Mouse (Mus musculus) lung, postnatal 36 days (tissue): ENCODE measurements around the gene Mep1a.
"Not testable (repeated sequence)": the region's sequence is repeated elsewhere in the genome, so short reads cannot be mapped to it uniquely, and the experiment has no call there.

ENCODE experiments used
- DNase-seq: peaks from one replicate; pipeline ENCODE4 v3.0.0; 2022; ENCODE audit warnings: mixed read lengths

Mep1a gene

GRCm38 (mm10) chr17:43502592-43502991, at the start of gene Mep1a:
Mep1a (minus strand) TSS chr17:43502812.
- DNase-seq = no peak

- no peak for DNase-seq
Observed at GRCm38 (mm10) chr17:43551122-43551630, 48.6 kb upstream of the Mep1a start.

GRCm38 (mm10) chr17:43544040-43544439, 41.4 kb upstream of the Mep1a start:
- no peak for DNase-seq

- no peak for DNase-seq
Observed at GRCm38 (mm10) chr17:43543539-43543938, 40.9 kb upstream of the Mep1a start, which contains the start of gene Ankrd66. Ankrd66 (minus strand) TSS chr17:43543639.

- DNase-seq = no peak
Observed at GRCm38 (mm10) chr17:43538767-43539166, 36.2 kb upstream of the Mep1a start.

GRCm38 (mm10) chr17:43536841-43537240, 34.2 kb upstream of the Mep1a start:
- not testable (repeated sequence) for DNase-seq

GRCm38 (mm10) chr17:43534362-43535222, 32.0 kb upstream of the Mep1a start:
- DNase-seq = peak; percentile 41

- no peak for DNase-seq
Observed at GRCm38 (mm10) chr17:43531192-43531591, 28.6 kb upstream of the Mep1a start.

GRCm38 (mm10) chr17:43530507-43530906, 27.9 kb upstream of the Mep1a start:
- no peak for DNase-seq

- DNase-seq = no peak
Observed at GRCm38 (mm10) chr17:43520166-43520565, 17.6 kb upstream of the Mep1a start.

- peak; percentile 66 for DNase-seq
Observed at GRCm38 (mm10) chr17:43518644-43519409, 16.2 kb upstream of the Mep1a start.

GRCm38 (mm10) chr17:43510782-43511181, 8.2 kb upstream of the Mep1a start:
- no peak for DNase-seq

GRCm38 (mm10) chr17:43504594-43504934, 2.0 kb upstream of the Mep1a start:
- no peak for DNase-seq

GRCm38 (mm10) chr17:43503861-43504593, 1.4 kb upstream of the Mep1a start:
- no peak for DNase-seq

- no peak for DNase-seq
Observed at GRCm38 (mm10) chr17:43501631-43502030, 981 bp downstream of the Mep1a start.

- DNase-seq = no peak
Observed at GRCm38 (mm10) chr17:43501223-43501622, 1.4 kb downstream of the Mep1a start.

- DNase-seq = no peak
Observed at GRCm38 (mm10) chr17:43500513-43500912, 2.1 kb downstream of the Mep1a start.

- no peak for DNase-seq
Observed at GRCm38 (mm10) chr17:43497521-43497920, 5.1 kb downstream of the Mep1a start.

- DNase-seq = no peak
Observed at GRCm38 (mm10) chr17:43495502-43495901, 7.1 kb downstream of the Mep1a start.

- DNase-seq = not testable (repeated sequence)
Observed at GRCm38 (mm10) chr17:43490371-43490770, 12.2 kb downstream of the Mep1a start.

GRCm38 (mm10) chr17:43488439-43489151, 14.0 kb downstream of the Mep1a start:
- no peak for DNase-seq

GRCm38 (mm10) chr17:43485982-43486381, 16.6 kb downstream of the Mep1a start:
- DNase-seq = no peak
